Mouse (Mus musculus) myocyte (in vitro differentiated cells): ENCODE data around the gene Klhl41.

Experiments used
- MYOD1 ChIP-seq, 3 experiments: IDR thresholded peaks; one replicate each; pipeline ENCODE4 v1.6.1; 2011; ENCODE audit warnings: control low read depth in 2 of 3, low read depth in 2 of 3, mild to moderate bottlenecking in 2 of 3, moderate library complexity in 1 of 3; ENCODE audit not compliant: insufficient read length in 2 of 3, control insufficient read depth in 1 of 3
- MYOG ChIP-seq, 3 experiments: IDR thresholded peaks; one replicate each; pipeline ENCODE4 v1.6.1; 2011; ENCODE audit warnings: control low read depth in 2 of 3, low read depth in 2 of 3, mild to moderate bottlenecking in 2 of 3; ENCODE audit not compliant: insufficient read length in 2 of 3, control insufficient read depth in 1 of 3, insufficient read depth in 1 of 3
- POLR2A ChIP-seq: IDR thresholded peaks from one replicate; pipeline ENCODE4 v1.6.1; 2011; ENCODE audit warnings: low read depth, mild to moderate bottlenecking, control low read depth, moderate library complexity; ENCODE audit not compliant: insufficient read length
- POLR2AphosphoS2 ChIP-seq: IDR thresholded peaks from one replicate; pipeline ENCODE4 v1.6.1; 2011; ENCODE audit warnings: low read depth, control low read depth; ENCODE audit not compliant: insufficient read length
- SRF ChIP-seq: IDR thresholded peaks from one replicate; pipeline ENCODE4 v1.6.1; 2011; ENCODE audit warnings: low read depth; ENCODE audit not compliant: control insufficient read depth, insufficient read length
- TCF12 ChIP-seq: IDR thresholded peaks from one replicate; pipeline ENCODE4 v1.6.1; 2011; ENCODE audit warnings: mild to moderate bottlenecking, control low read depth; ENCODE audit not compliant: poor library complexity, insufficient read depth, severe bottlenecking
- USF1 ChIP-seq: IDR thresholded peaks from one replicate; pipeline ENCODE4 v1.6.1; 2011; ENCODE audit warnings: low read depth, mild to moderate bottlenecking, control low read depth, moderate library complexity

DNA sequence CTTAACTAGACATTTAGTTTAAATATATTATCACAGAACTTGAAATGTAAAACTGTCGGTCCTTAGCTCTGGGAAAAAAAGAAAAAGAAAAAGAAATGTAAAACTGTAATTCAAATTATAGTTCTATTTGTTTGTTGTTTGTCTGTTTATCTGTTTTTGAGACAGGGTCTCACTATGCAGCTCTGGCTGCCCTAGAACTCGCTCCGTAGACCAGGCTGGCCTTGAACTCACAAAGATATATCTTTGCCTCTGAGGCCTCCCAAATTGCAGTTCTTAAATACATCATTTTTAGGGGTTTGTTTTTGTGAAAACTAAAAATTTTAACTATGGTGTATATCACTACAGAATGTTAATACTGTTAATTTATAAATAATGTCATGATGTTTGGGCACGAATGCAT lies 2.3 kb upstream of the Klhl41 start:
- TF ChIP-seq USF1: no peak
- TF ChIP-seq TCF12: no peak
- no peak for TF ChIP-seq POLR2A
- no peak for TF ChIP-seq MYOD1 (IDR thresholded peaks at IDR 0.05; ENCODE audit: control insufficient read depth in 1 of 3, insufficient read length in 2 of 3, low read depth in 2 of 3)
- TF ChIP-seq POLR2AphosphoS2: no peak
- no peak for TF ChIP-seq SRF
- TF ChIP-seq MYOG (IDR thresholded peaks at IDR 0.05; ENCODE audit: control insufficient read depth in 1 of 3, insufficient read depth in 1 of 3, insufficient read length in 2 of 3, low read depth in 2 of 3): no peak
